Mouse (Mus musculus): ENCODE data around the gene Rps6kc1.

GRCm38 (mm10) chr1:190953009-190953408 lies 41.4 kb upstream of the Rps6kc1 start:
- TF ChIP-seq POLR2A (IDR thresholded peaks at IDR 0.05; ENCODE audit: low read depth, low read length) (no peak), CTCF (IDR thresholded peaks at IDR 0.05; ENCODE audit: borderline replicate concordance, insufficient read depth, low read length) (no peak)

All from embryonic fibroblast, embryonic 13.5 days (primary cell).